Mouse (Mus musculus): ENCODE results near the gene Fam114a2.

Gene Fam114a2

GRCm38 (mm10) chr11:57434153-57434552, 84.3 kb downstream of the Fam114a2 start:
- DNase-seq (ENCODE audit: low spot score in 2 of 2) = no peak

Measured in frontal cortex, postnatal 14 days (tissue).